Mouse (Mus musculus) mesoderm, embryonic 11.5 days (tissue): ENCODE data around the gene Gm20873.
"Not testable (repeated sequence)": the region's sequence is repeated elsewhere in the genome, so short reads cannot be mapped to it uniquely, and the experiment has no call there.

Experiments
- DNase-seq: peaks from one replicate; pipeline ENCODE4 v3.0.0-alpha.2; 2012; ENCODE audit warnings: low read depth, low spot score

The Gm20873 gene

DNA sequence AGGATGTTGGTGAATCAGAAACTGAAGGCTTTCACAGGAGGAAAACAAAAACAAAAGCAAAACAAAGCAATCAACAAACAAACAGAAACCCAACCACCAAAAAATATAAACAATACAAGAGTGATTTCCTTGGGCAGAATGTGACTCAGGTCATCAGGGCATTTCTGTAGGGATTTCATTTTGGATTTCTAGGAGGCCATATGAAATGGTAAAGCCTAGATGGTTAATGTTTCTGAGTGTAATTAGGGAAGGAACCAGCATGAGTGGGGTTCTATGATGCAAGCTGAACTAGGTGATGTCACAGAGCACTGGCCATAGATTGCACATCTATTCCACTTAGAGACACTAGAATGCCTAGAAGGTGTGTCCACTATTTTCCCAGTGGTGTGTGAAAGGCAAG is at the start of gene Gm20873:
Gm20873 (plus strand) TSS at position 301 of the 400 bp plus-strand sequence.
- not testable (repeated sequence) for DNase-seq

DNA sequence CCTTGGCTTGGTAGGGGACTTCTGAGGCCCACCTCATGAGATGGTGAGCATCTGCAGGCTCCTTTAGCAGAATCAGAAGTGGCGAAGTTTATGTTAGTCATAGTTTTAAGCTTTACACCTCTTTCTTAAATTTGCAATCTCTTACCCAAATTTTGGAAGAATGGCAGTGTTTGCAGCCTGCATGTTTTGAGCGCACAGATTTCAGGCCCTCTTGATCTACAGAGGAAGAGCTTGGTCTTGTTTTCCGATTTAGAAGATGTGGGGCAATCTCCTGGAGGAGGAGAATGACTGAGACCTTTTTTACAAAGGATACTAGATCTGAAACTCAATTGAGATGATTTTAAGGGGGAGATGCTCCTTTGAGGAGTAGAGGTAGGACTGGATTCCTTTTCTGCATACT is 29.0 kb upstream of the Gm20873 start, which contains the start of gene Gm21746:
Gm21746 (minus strand) TSS at position 101 of the 400 bp plus-strand sequence.
- not testable (repeated sequence) for DNase-seq
